Mouse (Mus musculus): ENCODE results near the gene Guk1. TPM values are rescaled to one million over a fixed set of nuclear protein-coding genes. Genes with fewer than 3 reads are reported as not detected.
A peak's percentile ranks its signal among the peaks of the same experiment; 100 is the strongest.

The Guk1 gene
- polyA plus RNA-seq, 1 experiment from 2014 or later = 261 TPM

DNA sequence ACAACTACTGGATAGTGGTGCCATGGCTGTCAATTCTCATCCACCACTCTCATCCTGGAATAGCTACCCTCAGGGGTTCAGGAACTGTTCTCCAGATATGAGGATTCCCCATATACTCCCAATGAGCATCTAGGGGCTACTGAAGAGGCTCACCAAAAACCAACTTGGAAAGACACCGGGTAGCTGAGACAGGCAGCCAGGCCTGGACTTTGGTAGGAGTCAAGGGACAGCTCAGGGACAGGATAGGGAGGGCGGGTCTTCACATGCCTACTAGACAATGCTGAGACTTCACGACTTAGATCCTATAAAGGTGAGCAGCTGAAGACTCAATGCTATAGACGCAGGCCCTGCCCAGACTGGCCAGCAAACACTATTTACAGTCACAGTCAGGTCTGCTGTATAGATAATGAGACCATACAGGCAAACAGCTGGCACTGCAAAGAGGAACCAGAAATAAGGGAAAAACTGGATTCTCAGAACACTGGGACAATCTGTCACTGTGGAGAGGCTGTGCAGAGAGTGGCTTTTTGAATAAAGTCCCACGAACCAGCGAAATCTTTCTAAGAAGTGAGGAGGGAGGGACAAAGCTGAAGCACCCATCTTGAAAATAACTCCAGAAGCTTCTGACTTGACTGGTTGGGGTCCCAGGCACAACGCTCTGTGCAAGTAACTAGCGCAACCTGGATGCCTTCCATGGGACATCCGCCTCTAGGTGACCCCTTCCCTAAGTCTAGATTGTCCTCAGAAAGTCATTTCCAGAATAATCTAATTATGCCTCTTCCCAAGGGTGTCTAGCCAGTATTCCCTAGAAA lies 29.4 kb downstream of the Guk1 start:
- Histone ChIP-seq H3K4me1 (ENCODE audit: control insufficient read depth, insufficient read depth, low read length) (peaks cover 14% of the 10 kb centered on the region), H3K27ac (ENCODE audit: low read length) (peak overlapping the region; percentile 100), H3K9me3 (replicated peaks; ENCODE audit: control insufficient read depth, low read length, poor library complexity, severe bottlenecking) (no peaks in the 10 kb centered on the region), H3K36me3 (ENCODE audit: control insufficient read depth, insufficient read depth, low read length) (no peaks in the 10 kb centered on the region; the same call in 1 of the 2 replicates), H3K27me3 (ENCODE audit: control insufficient read depth, insufficient read depth, low read depth, low read length) (no peaks in the 10 kb centered on the region; the same call in 1 of the 2 replicates), H3K4me3 (ENCODE audit: low read depth, low read length) (peak overlapping the region; percentile 82), H3K4me2 (ENCODE audit: low read length) (peak overlapping the region; percentile 85), H3K9ac (ENCODE audit: low read depth, low read length) (peak overlapping the region; percentile 66)
- ATAC-seq = peak; percentile 0
- WGBS = 56% methylated on average over 9 of the region's 9 CpGs

DNA sequence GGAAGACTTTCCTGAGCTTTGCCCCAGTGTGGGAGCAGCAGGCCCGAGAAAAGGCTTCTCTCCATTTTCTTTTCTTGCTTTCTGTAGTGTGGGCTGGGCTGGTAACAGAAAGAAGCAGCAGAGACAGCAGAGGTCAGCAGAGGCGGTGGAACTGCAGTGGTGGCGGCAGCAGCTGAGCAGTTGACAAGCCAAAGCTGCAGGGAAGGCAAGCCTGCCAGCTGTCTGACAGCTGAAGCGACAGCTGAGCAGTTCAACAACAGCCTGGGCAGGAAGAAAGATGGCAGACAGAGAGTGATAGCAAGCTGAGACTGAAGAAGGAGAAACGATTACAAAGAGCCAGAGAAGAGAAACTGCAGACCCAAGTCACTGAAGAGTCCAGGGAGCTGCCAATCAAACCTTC lies 30.6 kb downstream of the Guk1 start:
- Histone ChIP-seq H3K27ac (ENCODE audit: low read length) (no peak overlapping the region), H3K4me2 (ENCODE audit: low read length) (no peak overlapping the region), H3K9me3 (replicated peaks; ENCODE audit: control insufficient read depth, low read length, poor library complexity, severe bottlenecking) (no peaks in the 10 kb centered on the region), H3K9ac (ENCODE audit: low read depth, low read length) (no peak overlapping the region), H3K27me3 (ENCODE audit: control insufficient read depth, insufficient read depth, low read depth, low read length) (no peaks in the 10 kb centered on the region), H3K4me3 (ENCODE audit: low read depth, low read length) (no peak overlapping the region), H3K36me3 (ENCODE audit: control insufficient read depth, insufficient read depth, low read length) (no peaks in the 10 kb centered on the region; the same call in 1 of the 2 replicates), H3K4me1 (ENCODE audit: control insufficient read depth, insufficient read depth, low read length) (peaks cover 14% of the 10 kb centered on the region)
- WGBS = 87% methylated on average over 5 of the region's 5 CpGs
- ATAC-seq = no peak

DNA sequence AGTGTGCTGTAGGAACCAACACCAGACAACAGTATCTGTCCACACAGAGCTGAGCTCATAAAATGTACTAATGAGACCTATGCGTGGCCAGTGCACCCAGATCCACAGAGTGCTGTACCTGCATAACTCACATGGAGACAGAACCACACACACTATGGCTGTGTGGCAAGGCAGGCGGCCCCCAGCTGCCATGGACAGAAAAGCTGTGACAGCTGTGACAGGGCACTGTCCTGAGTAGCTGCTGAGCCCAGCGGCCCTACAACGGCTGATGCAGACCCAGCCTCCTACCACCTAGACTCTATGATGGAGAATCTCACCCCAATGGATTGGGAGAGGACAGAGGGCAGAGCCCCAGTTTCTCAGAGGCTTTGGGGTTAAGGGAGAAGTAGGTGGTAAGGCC lies 32.5 kb downstream of the Guk1 start:
- H3K9ac ChIP-seq (ENCODE audit: low read depth, low read length) = no peak overlapping the region

GRCm38 (mm10) chr11:59159099-59159498 lies 32.9 kb downstream of the Guk1 start:
- Histone ChIP-seq H3K36me3 (ENCODE audit: control insufficient read depth, insufficient read depth, low read length) (peaks cover 4% of the 10 kb centered on the region; the same call in 1 of the 2 replicates), H3K27me3 (ENCODE audit: control insufficient read depth, insufficient read depth, low read depth, low read length) (no peaks in the 10 kb centered on the region), H3K27ac (ENCODE audit: low read length) (no peak overlapping the region), H3K4me1 (ENCODE audit: control insufficient read depth, insufficient read depth, low read length) (peaks cover 11% of the 10 kb centered on the region), H3K9ac (ENCODE audit: low read depth, low read length) (no peak overlapping the region), H3K4me3 (ENCODE audit: low read depth, low read length) (no peak overlapping the region), H3K4me2 (ENCODE audit: low read length) (no peak overlapping the region), H3K9me3 (replicated peaks; ENCODE audit: control insufficient read depth, low read length, poor library complexity, severe bottlenecking) (no peaks in the 10 kb centered on the region)
- WGBS = 90% methylated on average over 13 of the region's 13 CpGs
- ATAC-seq = no peak

More for the DNA sequence above, 32.5 kb downstream of the Guk1 start:
- no peak overlapping the region for H3K4me2 ChIP-seq (ENCODE audit: low read length)
- no peak overlapping the region for H3K4me3 ChIP-seq (ENCODE audit: low read depth, low read length)
- H3K36me3 ChIP-seq (ENCODE audit: control insufficient read depth, insufficient read depth, low read length) = peaks cover 4% of the 10 kb centered on the region; the same call in 1 of the 2 replicates
- 92% methylated on average over 4 of the region's 4 CpGs for WGBS
- H3K4me1 ChIP-seq (ENCODE audit: control insufficient read depth, insufficient read depth, low read length) = peaks cover 14% of the 10 kb centered on the region
- no peak overlapping the region for H3K27ac ChIP-seq (ENCODE audit: low read length)
- no peak for ATAC-seq
- H3K27me3 ChIP-seq (ENCODE audit: control insufficient read depth, insufficient read depth, low read depth, low read length) = no peaks in the 10 kb centered on the region
- H3K9me3 ChIP-seq (replicated peaks; ENCODE audit: control insufficient read depth, low read length, poor library complexity, severe bottlenecking) = no peaks in the 10 kb centered on the region

DNA sequence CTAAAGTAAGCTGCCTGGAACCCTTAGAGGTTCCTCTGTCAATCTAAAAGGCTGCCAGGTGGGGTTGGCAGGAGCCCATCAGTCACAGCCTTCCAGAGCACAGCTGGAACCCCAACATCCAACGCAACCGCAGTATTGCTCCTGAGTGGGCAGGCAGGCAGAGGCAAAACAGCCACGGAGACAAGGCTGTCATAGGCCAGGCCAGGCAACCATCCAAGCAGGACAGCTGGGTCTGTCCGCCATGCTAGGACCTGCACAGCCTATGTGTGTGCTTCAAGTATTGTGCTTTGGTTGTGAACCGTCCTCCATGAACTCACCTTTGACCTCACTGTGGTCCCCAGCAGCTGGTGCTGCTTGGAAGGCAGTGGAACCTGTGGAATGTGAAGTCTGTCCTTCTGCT lies 36.1 kb downstream of the Guk1 start:
- peaks cover 4% of the 10 kb centered on the region; the same call in 1 of the 2 replicates for H3K36me3 ChIP-seq (ENCODE audit: control insufficient read depth, insufficient read depth, low read length)
- H3K9me3 ChIP-seq (replicated peaks; ENCODE audit: control insufficient read depth, low read length, poor library complexity, severe bottlenecking) = no peaks in the 10 kb centered on the region
- H3K27ac ChIP-seq (ENCODE audit: low read length) = no peak overlapping the region
- WGBS = 89% methylated on average over 5 of the region's 5 CpGs
- no peak overlapping the region for H3K4me2 ChIP-seq (ENCODE audit: low read length)
- ATAC-seq = no peak
- no peaks in the 10 kb centered on the region for H3K4me1 ChIP-seq (ENCODE audit: control insufficient read depth, insufficient read depth, low read length)
- no peak overlapping the region for H3K9ac ChIP-seq (ENCODE audit: low read depth, low read length)
- no peak overlapping the region for H3K4me3 ChIP-seq (ENCODE audit: low read depth, low read length)
- H3K27me3 ChIP-seq (ENCODE audit: control insufficient read depth, insufficient read depth, low read depth, low read length) = no peaks in the 10 kb centered on the region

DNA sequence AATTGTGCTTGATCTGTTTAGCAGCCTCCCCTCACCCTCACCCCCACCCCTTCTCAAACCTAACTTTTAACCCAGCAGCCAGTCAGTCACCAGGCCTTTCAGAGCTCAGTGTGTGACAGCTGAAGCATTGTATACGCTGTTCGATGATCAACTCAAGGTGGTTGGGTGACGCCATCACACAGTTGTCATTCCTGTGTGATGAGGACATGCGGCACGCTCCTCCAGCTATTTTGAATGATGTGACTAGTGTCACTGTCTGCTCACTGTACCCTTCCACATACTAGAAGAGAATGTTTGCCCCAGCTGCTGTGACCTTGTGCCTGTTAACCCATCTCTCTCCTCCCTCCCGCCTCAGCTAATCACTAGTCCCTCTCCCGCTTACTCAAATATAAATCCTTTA lies 37.8 kb downstream of the Guk1 start:
- no peak overlapping the region for H3K4me3 ChIP-seq (ENCODE audit: low read depth, low read length)
- ATAC-seq = no peak
- peaks cover 4% of the 10 kb centered on the region; the same call in 1 of the 2 replicates for H3K36me3 ChIP-seq (ENCODE audit: control insufficient read depth, insufficient read depth, low read length)
- no peak overlapping the region for H3K9ac ChIP-seq (ENCODE audit: low read depth, low read length)
- no peak overlapping the region for H3K4me2 ChIP-seq (ENCODE audit: low read length)
- no peaks in the 10 kb centered on the region for H3K9me3 ChIP-seq (replicated peaks; ENCODE audit: control insufficient read depth, low read length, poor library complexity, severe bottlenecking)
- H3K27me3 ChIP-seq (ENCODE audit: control insufficient read depth, insufficient read depth, low read depth, low read length) = no peaks in the 10 kb centered on the region
- no peak overlapping the region for H3K27ac ChIP-seq (ENCODE audit: low read length)
- H3K4me1 ChIP-seq (ENCODE audit: control insufficient read depth, insufficient read depth, low read length) = no peaks in the 10 kb centered on the region
- 91% methylated on average over 7 of the region's 7 CpGs for WGBS

DNA sequence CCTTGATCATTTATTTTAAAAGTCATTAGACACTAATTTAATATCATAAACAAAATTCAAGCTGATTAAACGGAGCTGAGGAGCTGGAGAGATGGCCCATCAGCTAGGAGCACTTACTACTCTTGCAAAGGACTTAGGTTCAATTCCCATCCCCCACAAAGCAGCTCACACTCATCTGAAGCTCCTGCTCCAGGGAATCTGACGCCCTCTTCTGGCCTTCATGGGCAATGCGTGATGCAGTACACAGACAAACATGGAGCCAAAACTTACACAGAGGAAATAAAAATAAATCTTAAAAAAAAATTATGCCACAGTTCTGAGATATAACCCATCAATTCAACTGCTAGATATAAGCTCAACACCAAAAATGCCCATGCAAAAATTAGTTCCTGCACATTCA lies 40.3 kb downstream of the Guk1 start:
- H3K36me3 ChIP-seq (ENCODE audit: control insufficient read depth, insufficient read depth, low read length) = peaks cover 4% of the 10 kb centered on the region; the same call in 1 of the 2 replicates
- no peak for ATAC-seq

GRCm38 (mm10) chr11:59149302-59149701 lies 42.7 kb downstream of the Guk1 start:
- H3K9ac ChIP-seq (ENCODE audit: low read depth, low read length) = no peak overlapping the region
- no peaks in the 10 kb centered on the region for H3K36me3 ChIP-seq (ENCODE audit: control insufficient read depth, insufficient read depth, low read length)
- no peak for ATAC-seq
- no peak overlapping the region for H3K4me2 ChIP-seq (ENCODE audit: low read length)
- H3K9me3 ChIP-seq (replicated peaks; ENCODE audit: control insufficient read depth, low read length, poor library complexity, severe bottlenecking) = peaks cover 2% of the 10 kb centered on the region; the same call in 1 of the 2 replicates
- H3K4me1 ChIP-seq (ENCODE audit: control insufficient read depth, insufficient read depth, low read length) = no peaks in the 10 kb centered on the region
- H3K27me3 ChIP-seq (ENCODE audit: control insufficient read depth, insufficient read depth, low read depth, low read length) = no peaks in the 10 kb centered on the region
- WGBS = 65% methylated on average over 3 of the region's 3 CpGs
- no peak overlapping the region for H3K27ac ChIP-seq (ENCODE audit: low read length)
- no peak overlapping the region for H3K4me3 ChIP-seq (ENCODE audit: low read depth, low read length)

More for the DNA sequence above, 40.3 kb downstream of the Guk1 start:
- no peaks in the 10 kb centered on the region for H3K27me3 ChIP-seq (ENCODE audit: control insufficient read depth, insufficient read depth, low read depth, low read length)
- no peak overlapping the region for H3K9ac ChIP-seq (ENCODE audit: low read depth, low read length)
- peaks cover 2% of the 10 kb centered on the region; the same call in 1 of the 2 replicates for H3K9me3 ChIP-seq (replicated peaks; ENCODE audit: control insufficient read depth, low read length, poor library complexity, severe bottlenecking)
- no peaks in the 10 kb centered on the region for H3K4me1 ChIP-seq (ENCODE audit: control insufficient read depth, insufficient read depth, low read length)
- WGBS = 34% methylated on average over 3 of the region's 3 CpGs
- no peak overlapping the region for H3K4me3 ChIP-seq (ENCODE audit: low read depth, low read length)
- H3K27ac ChIP-seq (ENCODE audit: low read length) = no peak overlapping the region
- no peak overlapping the region for H3K4me2 ChIP-seq (ENCODE audit: low read length)

GRCm38 (mm10) chr11:59142962-59143361 lies 49.0 kb downstream of the Guk1 start:
- Histone ChIP-seq H3K9ac (ENCODE audit: low read depth, low read length) (no peak overlapping the region), H3K4me3 (ENCODE audit: low read depth, low read length) (no peak overlapping the region), H3K36me3 (ENCODE audit: control insufficient read depth, insufficient read depth, low read length) (no peaks in the 10 kb centered on the region), H3K9me3 (replicated peaks; ENCODE audit: control insufficient read depth, low read length, poor library complexity, severe bottlenecking) (no peaks in the 10 kb centered on the region), H3K27ac (ENCODE audit: low read length) (no peak overlapping the region), H3K27me3 (ENCODE audit: control insufficient read depth, insufficient read depth, low read depth, low read length) (no peaks in the 10 kb centered on the region), H3K4me2 (ENCODE audit: low read length) (no peak overlapping the region), H3K4me1 (ENCODE audit: control insufficient read depth, insufficient read depth, low read length) (no peaks in the 10 kb centered on the region)
- ATAC-seq = no peak
- 78% methylated on average over 5 of the region's 5 CpGs for WGBS

Measured in midbrain, embryonic 16.5 days (tissue).